Mouse (Mus musculus): ENCODE results near the gene Glt1d1.

GRCm38 (mm10) chr5:127633666-127634065, 1.6 kb downstream of the Glt1d1 start:
- no peak for TF ChIP-seq CTCF (IDR thresholded peaks at IDR 0.05; ENCODE audit: control insufficient read depth, insufficient read depth, insufficient replicate concordance, low read depth, low read length)
- no peak for TF ChIP-seq POLR2A (IDR thresholded peaks at IDR 0.05; ENCODE audit: control insufficient read depth, low read depth, low read length)
